Mouse (Mus musculus) heart, embryonic 14.5 days (tissue): ENCODE results near the gene Fam89b. TPM values are rescaled to one million over a fixed set of nuclear protein-coding genes. Genes with fewer than 3 reads are reported as not detected.

ENCODE experiments used
- ATAC-seq: fragments of 200-750 bp; cut with Nextera tagmentation; 2 replicates; pipeline ENCODE4 v1.8.0; 2017; ENCODE audit warnings: low read depth, moderate TSS enrichment; ENCODE audit not compliant: insufficient number of reproducible peaks, insufficient read depth, low FRiP score
- H3K27ac ChIP-seq, 2 experiments: fragments of 200-500 bp in 1 of 2; fragments of 300-500 bp in 1 of 2; sonication (generic) in 1 of 2; replicated peaks in 1 of 2; 2 replicates each; pipeline ENCODE4 v1.5.1; 2012 to 2014; ENCODE audit warnings: low read depth in 2 of 2, low read length in 2 of 2, control low read depth in 1 of 2, mild to moderate bottlenecking in 1 of 2, mixed read lengths in 1 of 2; ENCODE audit not compliant: control insufficient read depth in 1 of 2, insufficient read depth in 1 of 2
- H3K27me3 ChIP-seq: fragments of 300-500 bp; sonication (generic); 2 replicates; pipeline ENCODE4 v1.6.1; 2014; ENCODE audit warnings: mild to moderate bottlenecking, low read length, control low read depth; ENCODE audit not compliant: control insufficient read depth, insufficient read depth
- H3K36me3 ChIP-seq: fragments of 300-500 bp; sonication (generic); 2 replicates; pipeline ENCODE4 v1.6.1; 2014; ENCODE audit warnings: mild to moderate bottlenecking, control low read depth, low read length, mixed read lengths; ENCODE audit not compliant: control insufficient read depth, insufficient read depth
- H3K4me1 ChIP-seq, 2 experiments: fragments of 200-500 bp in 1 of 2; fragments of 300-500 bp in 1 of 2; sonication (generic) in 1 of 2; 2 replicates each; pipeline ENCODE4 v1.6.1; 2012 to 2014; ENCODE audit warnings: low read length in 2 of 2, control low read depth in 1 of 2, mixed read lengths in 1 of 2; ENCODE audit not compliant: control insufficient read depth in 2 of 2, insufficient read depth in 2 of 2
- H3K4me2 ChIP-seq: fragments of 300-500 bp; sonication (generic); 2 replicates; pipeline ENCODE4 v1.6.1; 2014; ENCODE audit warnings: mild to moderate bottlenecking, low read length
- H3K4me3 ChIP-seq, 2 experiments: fragments of 200-500 bp in 1 of 2; fragments of 300-500 bp in 1 of 2; sonication (generic) in 1 of 2; 2 replicates each; pipeline ENCODE4 v1.5.1; 2012 to 2014; ENCODE audit warnings: low read length in 2 of 2, mild to moderate bottlenecking in 2 of 2, control low read depth in 1 of 2, low read depth in 1 of 2, moderate library complexity in 1 of 2; ENCODE audit not compliant: control insufficient read depth in 1 of 2, insufficient read depth in 1 of 2
- H3K9ac ChIP-seq: fragments of 300-500 bp; sonication (generic); 2 replicates; pipeline ENCODE4 v1.6.1; 2014; ENCODE audit warnings: mild to moderate bottlenecking, low read length
- H3K9me3 ChIP-seq: fragments of 300-500 bp; sonication (generic); 2 replicates; pipeline ENCODE4 v1.6.1; 2016; ENCODE audit warnings: low read length, control low read depth; ENCODE audit not compliant: control insufficient read depth
- WGBS: fragments of 180-500 bp; shearing (Covaris S2); extraction: QIAGEN DNeasy Blood & Tissue Kit; methylation state at CpG from one replicate; pipeline ENCODE4 v1.1.7; 2014; 5-methylcytosine and 5-hydroxymethylcytosine counted together
- microRNA-seq: library from miRNA; unstranded; fragments of <30 nt; microRNA quantifications from one replicate; pipeline ENCODE4, GENCODE M21; 2016
- polyA plus RNA-seq: library from polyadenylated mRNA; unstranded; fragments of >200 nt; fragmentation: Nextera tagmentation; extraction: Ambion mirVana; gene quantifications from 2 replicates; pipeline ENCODE4 v1.2.1, GENCODE M21; 2014

Gene Fam89b
- polyA plus RNA-seq, 1 experiment from 2014 or later: 89.5 TPM

DNA sequence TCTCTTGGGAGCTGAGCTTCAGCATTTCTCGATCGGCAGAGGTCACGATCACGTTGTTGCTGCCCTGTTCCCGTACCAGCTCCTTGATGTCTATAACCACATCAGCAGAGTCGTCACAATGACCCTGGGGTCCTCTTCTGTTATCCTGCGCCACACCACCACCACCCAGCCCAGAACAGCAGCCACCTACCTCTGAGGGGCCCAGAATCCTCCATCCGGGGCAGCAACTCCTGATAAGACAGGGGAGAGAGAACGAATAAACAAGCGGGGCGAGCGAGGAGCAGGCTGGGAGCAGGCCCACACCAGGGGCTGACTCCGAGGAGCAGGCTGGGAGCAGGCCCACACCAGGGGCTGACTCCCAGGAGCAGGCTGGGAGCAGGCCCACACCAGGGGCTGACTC lies 43.0 kb downstream of the Fam89b start:
- peaks cover 13 to 25% of the 10 kb centered on the region in 2 experiments for H3K4me1 ChIP-seq
- no peak overlapping the region for H3K4me2 ChIP-seq
- H3K9ac ChIP-seq: no peak overlapping the region
- WGBS: 81% methylated on average over 13 of the region's 13 CpGs
- no peaks in the 10 kb centered on the region for H3K9me3 ChIP-seq
- no peak for ATAC-seq
- no peak overlapping the region for H3K4me3 ChIP-seq
- peaks cover 66% of the 10 kb centered on the region for H3K36me3 ChIP-seq
- H3K27ac ChIP-seq: no peak overlapping the region
- H3K27me3 ChIP-seq: no peaks in the 10 kb centered on the region

GRCm38 (mm10) chr19:5685861-5686260 lies 43.6 kb downstream of the Fam89b start:
- Histone ChIP-seq H3K4me3 (no peak overlapping the region), H3K4me2 (no peak overlapping the region), H3K27me3 (no peaks in the 10 kb centered on the region), H3K27ac (no peak overlapping the region), H3K4me1 (peaks cover 11 to 19% of the 10 kb centered on the region in 2 experiments), H3K9ac (no peak overlapping the region), H3K36me3 (peaks cover 66% of the 10 kb centered on the region), H3K9me3 (no peaks in the 10 kb centered on the region)
- WGBS: 90% methylated on average over 11 of the region's 11 CpGs
- ATAC-seq: no peak

DNA sequence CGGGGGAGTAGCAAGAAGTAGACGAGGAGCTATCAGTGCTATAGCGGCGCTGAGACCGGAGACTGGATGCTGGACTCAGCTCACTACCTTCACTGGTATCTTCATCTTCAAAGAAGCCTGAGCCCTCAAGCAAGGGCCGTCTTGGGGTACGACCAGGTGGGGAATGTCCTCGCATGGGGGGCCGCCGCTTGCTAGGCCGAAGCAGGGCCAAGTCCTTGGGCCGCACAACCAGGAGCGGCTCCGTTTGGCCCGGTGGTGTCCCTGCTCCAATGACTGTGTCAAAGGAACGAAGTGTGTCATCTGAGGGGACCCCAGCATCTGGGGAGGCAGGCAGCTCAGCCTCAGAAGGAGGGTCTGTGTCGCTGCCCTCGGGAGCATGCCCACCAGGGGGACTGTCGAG lies 44.0 kb downstream of the Fam89b start:
- WGBS: 89% methylated on average over 19 of the region's 19 CpGs
- H3K36me3 ChIP-seq: peaks cover 68% of the 10 kb centered on the region
- no peak overlapping the region for H3K9ac ChIP-seq
- peaks cover 6 to 15% of the 10 kb centered on the region in 2 experiments for H3K4me1 ChIP-seq
- H3K27me3 ChIP-seq: no peaks in the 10 kb centered on the region
- H3K27ac ChIP-seq: no peak overlapping the region
- no peak overlapping the region for H3K4me2 ChIP-seq
- H3K9me3 ChIP-seq: no peaks in the 10 kb centered on the region
- H3K4me3 ChIP-seq: no peak overlapping the region
- no peak for ATAC-seq

DNA sequence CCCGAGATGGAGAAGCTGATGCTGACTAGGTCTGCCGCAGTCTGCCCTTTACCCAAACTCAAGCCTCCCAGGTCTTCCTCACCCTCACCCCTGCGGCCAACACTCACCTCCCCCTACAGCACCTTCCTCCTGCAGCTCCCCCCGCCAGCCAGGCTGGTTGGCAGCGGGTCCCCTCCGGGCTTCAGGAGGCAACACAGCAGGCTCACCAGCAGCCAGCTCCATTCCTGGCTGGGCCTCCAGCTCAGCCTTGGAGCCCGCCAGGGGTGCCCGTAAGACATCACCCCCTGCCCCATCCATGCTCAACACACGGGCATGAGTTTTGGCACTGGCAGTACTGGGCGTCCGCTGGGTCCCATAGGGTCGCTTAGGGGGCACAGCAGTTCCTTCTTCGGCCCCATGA lies 44.5 kb downstream of the Fam89b start:
- H3K9ac ChIP-seq: no peak overlapping the region
- no peak overlapping the region for H3K4me2 ChIP-seq
- peaks cover 5 to 11% of the 10 kb centered on the region in 2 experiments for H3K4me1 ChIP-seq
- WGBS: 90% methylated on average over 13 of the region's 13 CpGs
- H3K4me3 ChIP-seq: no peak overlapping the region
- no peak for ATAC-seq
- H3K27me3 ChIP-seq: no peaks in the 10 kb centered on the region
- H3K9me3 ChIP-seq: no peaks in the 10 kb centered on the region
- peaks cover 72% of the 10 kb centered on the region for H3K36me3 ChIP-seq
- H3K27ac ChIP-seq: no peak overlapping the region

GRCm38 (mm10) chr19:5684236-5684635 lies 45.2 kb downstream of the Fam89b start:
- Histone ChIP-seq H3K27ac (no peak overlapping the region), H3K36me3 (peaks cover 80% of the 10 kb centered on the region), H3K27me3 (no peaks in the 10 kb centered on the region), H3K9me3 (no peaks in the 10 kb centered on the region), H3K4me1 (peaks cover 5 to 11% of the 10 kb centered on the region in 2 experiments), H3K9ac (no peak overlapping the region), H3K4me3 (no peak overlapping the region), H3K4me2 (no peak overlapping the region)
- no peak for ATAC-seq
- WGBS: 91% methylated on average over 12 of the region's 12 CpGs

GRCm38 (mm10) chr19:5680432-5680831 lies 49.0 kb downstream of the Fam89b start:
- H3K9ac ChIP-seq: no peak overlapping the region
- no peak for ATAC-seq
- no peaks in the 10 kb centered on the region for H3K27me3 ChIP-seq
- H3K4me3 ChIP-seq: no peak overlapping the region
- no peak overlapping the region for H3K4me2 ChIP-seq
- WGBS: 72% methylated on average over 4 of the region's 4 CpGs
- H3K9me3 ChIP-seq: no peaks in the 10 kb centered on the region
- H3K36me3 ChIP-seq: peaks cover 96% of the 10 kb centered on the region
- H3K4me1 ChIP-seq: no peaks in the 10 kb centered on the region
- H3K27ac ChIP-seq: no peak overlapping the region

Small RNA genes lying within 50 kb of the gene (microRNA-seq; reads per million reads assigned to microRNA genes)
- 0.84 reads per million for gene Mir6987

Other genes starting within 250 kb of the Fam89b start
- gene Mus81, start 241.3 kb downstream of the Fam89b start, polyA plus RNA-seq: 36.6 and 37.5 TPM in 2 replicates
- gene Cfl1, start 239.2 kb downstream of the Fam89b start, polyA plus RNA-seq: 1,876 and 1,886 TPM in 2 replicates
- 0.20 TPM in 2 replicates for gene 1700020D05Rik, start 225.9 kb downstream of the Fam89b start, polyA plus RNA-seq
- 16.5 and 17.9 TPM in 2 replicates for gene Snx32, start 219.1 kb downstream of the Fam89b start, polyA plus RNA-seq
- 0.09 TPM in 1 of 2 replicates, not detected in the other for gene Ovol1, start 169.0 kb downstream of the Fam89b start, polyA plus RNA-seq
- 2.5 and 3.0 TPM in 2 replicates for gene Ap5b1, start 161.6 kb downstream of the Fam89b start, polyA plus RNA-seq
- 68.8 and 78.5 TPM in 2 replicates for gene Rnaseh2c, start 127.8 kb downstream of the Fam89b start, polyA plus RNA-seq
- 19.7 and 20.0 TPM in 2 replicates for gene Kat5, start 119.4 kb downstream of the Fam89b start, polyA plus RNA-seq
- 35.1 and 36.9 TPM in 2 replicates for gene Rela, start 92.2 kb downstream of the Fam89b start, polyA plus RNA-seq
- 16.7 and 17.2 TPM in 2 replicates for gene Sipa1, start 65.9 kb downstream of the Fam89b start, polyA plus RNA-seq
- gene Map3k11, start 40.9 kb downstream of the Fam89b start, polyA plus RNA-seq: 16.7 and 22.4 TPM in 2 replicates
- 15.3 and 17.3 TPM in 2 replicates for gene Pcnx3, start 40.7 kb downstream of the Fam89b start, polyA plus RNA-seq
- gene Kcnk7, start 25.3 kb downstream of the Fam89b start, polyA plus RNA-seq: 0.26 and 0.27 TPM in 2 replicates
- 66.5 and 67.1 TPM in 2 replicates for gene Ehbp1l1, start 3.3 kb downstream of the Fam89b start, polyA plus RNA-seq
- gene Ltbp3, start 11.3 kb upstream of the Fam89b start, polyA plus RNA-seq: 35.7 and 39.0 TPM in 2 replicates
- gene Scyl1, start 41.8 kb upstream of the Fam89b start, polyA plus RNA-seq: 56.9 and 62.3 TPM in 2 replicates
- gene Frmd8, start 145.6 kb upstream of the Fam89b start, polyA plus RNA-seq: 18.5 and 19.2 TPM in 2 replicates
- gene Slc25a45, start 148.2 kb upstream of the Fam89b start, polyA plus RNA-seq: 1.7 and 2.8 TPM in 2 replicates
- gene Tigd3, start 164.5 kb upstream of the Fam89b start, polyA plus RNA-seq: 1.1 and 1.8 TPM in 2 replicates
- 85.8 and 86.9 TPM in 2 replicates for gene Dpf2, start 183.4 kb upstream of the Fam89b start, polyA plus RNA-seq
- 9.1 and 9.7 TPM in 2 replicates for gene Cdc42ep2, start 195.2 kb upstream of the Fam89b start, polyA plus RNA-seq
- gene Pola2, start 234.5 kb upstream of the Fam89b start, polyA plus RNA-seq: 42.7 and 45.1 TPM in 2 replicates